Mouse (Mus musculus) forebrain, embryonic 11.5 days (tissue): Measurements from ENCODE around the gene Abhd10. TPM values are rescaled to one million over a fixed set of nuclear protein-coding genes. Genes with fewer than 3 reads are reported as not detected.

Source experiments
- ATAC-seq: fragments of 200-750 bp; cut with Nextera tagmentation; replicated peaks from 2 replicates; pipeline ENCODE4 v1.8.0; 2017; ENCODE audit warnings: moderate TSS enrichment; ENCODE audit not compliant: low FRiP score
- DNase-seq: peaks from one replicate; pipeline ENCODE4 v3.0.0-alpha.2; 2017; ENCODE audit warnings: low spot score
- H3K27ac ChIP-seq: fragments of 300-500 bp; sonication (generic); 2 replicates; pipeline ENCODE4 v1.5.1; 2014; ENCODE audit warnings: low read depth, low read length
- H3K27me3 ChIP-seq: fragments of 300-500 bp; sonication (generic); 2 replicates; pipeline ENCODE4 v1.6.1; 2014; ENCODE audit warnings: mild to moderate bottlenecking, low read length, mixed read lengths; ENCODE audit not compliant: control insufficient read depth, insufficient read depth
- H3K36me3 ChIP-seq: fragments of 300-500 bp; sonication (generic); 2 replicates; pipeline ENCODE4 v1.6.1; 2014; ENCODE audit warnings: mild to moderate bottlenecking, low read length, moderate library complexity, mixed read lengths; ENCODE audit not compliant: control insufficient read depth, insufficient read depth
- H3K4me1 ChIP-seq: fragments of 300-500 bp; sonication (generic); replicated peaks from 2 replicates; pipeline ENCODE4 v1.6.1; 2014; ENCODE audit warnings: low read length, mixed read lengths; ENCODE audit not compliant: control insufficient read depth, insufficient read depth
- H3K4me2 ChIP-seq: fragments of 300-500 bp; sonication (generic); 2 replicates; pipeline ENCODE4 v1.6.1; 2014; ENCODE audit warnings: low read depth, mild to moderate bottlenecking, low read length, moderate library complexity, mixed read lengths; ENCODE audit not compliant: severe bottlenecking
- H3K4me3 ChIP-seq: fragments of 300-500 bp; sonication (generic); 2 replicates; pipeline ENCODE4 v1.5.1; 2014; ENCODE audit warnings: low read depth, low read length
- H3K9ac ChIP-seq: fragments of 300-500 bp; sonication (generic); 2 replicates; pipeline ENCODE4 v1.6.1; 2014; ENCODE audit warnings: low read length
- H3K9me3 ChIP-seq: fragments of 300-500 bp; sonication (generic); 2 replicates; pipeline ENCODE4 v1.6.1; 2016; ENCODE audit warnings: low read length, mixed read lengths; ENCODE audit not compliant: control insufficient read depth
- WGBS: fragments of 180-500 bp; shearing (Covaris S2); extraction: QIAGEN DNeasy Blood & Tissue Kit; methylation state at CpG from one replicate; pipeline ENCODE4 v1.1.7; 2014; 5-methylcytosine and 5-hydroxymethylcytosine counted together
- polyA plus RNA-seq: library from polyadenylated mRNA; unstranded; fragments of >200 nt; fragmentation: Nextera tagmentation; extraction: Ambion mirVana; gene quantifications from 2 replicates; pipeline ENCODE4 v1.2.1, GENCODE M21; 2014

Abhd10 gene
- polyA plus RNA-seq, 1 experiment from 2014 or later, result 36.2 TPM

- H3K27ac ChIP-seq, result 0 out of 2 replicates have a peak overlapping the region, but pooled peaks have one; percentile 41
- H3K4me3 ChIP-seq, result peak overlapping the region; percentile 67
- WGBS, result 76% methylated on average over 3 of the region's 3 CpGs
- H3K4me1 ChIP-seq, result peaks cover 11% of the 10 kb centered on the region
- peak overlapping the region; percentile 92 for H3K9ac ChIP-seq
- no peaks in the 10 kb centered on the region for H3K9me3 ChIP-seq
- ATAC-seq, result no peak
- peaks cover 8% of the 10 kb centered on the region for H3K36me3 ChIP-seq
- no peak for DNase-seq
- peak overlapping the region; percentile 76 for H3K4me2 ChIP-seq
- H3K27me3 ChIP-seq, result no peaks in the 10 kb centered on the region
Measured at GRCm38 (mm10) chr16:45722460-45722951, 20.2 kb downstream of the Abhd10 start.

- ATAC-seq, result no peak
- Histone ChIP-seq H3K27ac (no peak overlapping the region), H3K36me3 (peaks cover 8% of the 10 kb centered on the region), H3K9ac (no peak overlapping the region), H3K27me3 (no peaks in the 10 kb centered on the region), H3K4me2 (no peak overlapping the region), H3K4me1 (peaks cover 8% of the 10 kb centered on the region; the same call in 1 of the 2 replicates), H3K9me3 (no peaks in the 10 kb centered on the region), H3K4me3 (no peak overlapping the region)
- 89% methylated on average over 10 of the region's 10 CpGs for WGBS
- DNase-seq, result no peak
Measured at GRCm38 (mm10) chr16:45720022-45720630, 22.6 kb downstream of the Abhd10 start.

GRCm38 (mm10) chr16:45718296-45718695 is 24.5 kb downstream of the Abhd10 start:
- Histone ChIP-seq H3K27me3 (no peaks in the 10 kb centered on the region), H3K4me2 (no peak overlapping the region), H3K36me3 (peaks cover 8% of the 10 kb centered on the region), H3K9ac (no peak overlapping the region), H3K27ac (no peak overlapping the region), H3K4me1 (peaks cover 5% of the 10 kb centered on the region; the same call in 1 of the 2 replicates), H3K4me3 (no peak overlapping the region), H3K9me3 (no peaks in the 10 kb centered on the region)
- WGBS, result 90% methylated on average over 4 of the region's 4 CpGs
- no peak for DNase-seq
- no peak for ATAC-seq

- WGBS, result 88% methylated on average over 5 of the region's 5 CpGs
- Histone ChIP-seq H3K9ac (no peak overlapping the region), H3K4me2 (no peak overlapping the region), H3K27me3 (no peaks in the 10 kb centered on the region), H3K36me3 (peaks cover 10% of the 10 kb centered on the region), H3K9me3 (no peaks in the 10 kb centered on the region), H3K27ac (no peak overlapping the region), H3K4me1 (no peaks in the 10 kb centered on the region), H3K4me3 (no peak overlapping the region)
- DNase-seq (no peak), ATAC-seq (no peak)
Measured at GRCm38 (mm10) chr16:45714489-45715150, 28.1 kb downstream of the Abhd10 start.

- H3K27ac ChIP-seq, result no peak overlapping the region
- no peaks in the 10 kb centered on the region for H3K9me3 ChIP-seq
- no peaks in the 10 kb centered on the region for H3K4me1 ChIP-seq
- no peak overlapping the region for H3K4me3 ChIP-seq
- DNase-seq (no peak), ATAC-seq (no peak)
- H3K27me3 ChIP-seq, result no peaks in the 10 kb centered on the region
- WGBS, result 88% methylated on average over 1 of the region's 1 CpGs
- H3K9ac ChIP-seq, result no peak overlapping the region
- H3K4me2 ChIP-seq, result no peak overlapping the region
- peaks cover 10% of the 10 kb centered on the region for H3K36me3 ChIP-seq
Measured at GRCm38 (mm10) chr16:45713878-45714277, 28.9 kb downstream of the Abhd10 start.

- H3K36me3 ChIP-seq, result peaks cover 5% of the 10 kb centered on the region
- H3K9me3 ChIP-seq, result no peaks in the 10 kb centered on the region
- DNase-seq (no peak), ATAC-seq (no peak)
- H3K27me3 ChIP-seq, result no peaks in the 10 kb centered on the region
- no peak overlapping the region for H3K9ac ChIP-seq
- no peaks in the 10 kb centered on the region for H3K4me1 ChIP-seq
- no peak overlapping the region for H3K4me2 ChIP-seq
- H3K27ac ChIP-seq, result no peak overlapping the region
- 77% methylated on average over 5 of the region's 5 CpGs for WGBS
- H3K4me3 ChIP-seq, result no peak overlapping the region
Measured at GRCm38 (mm10) chr16:45713261-45713660, 29.5 kb downstream of the Abhd10 start.

GRCm38 (mm10) chr16:45711263-45711662 is 31.5 kb downstream of the Abhd10 start:
- Histone ChIP-seq H3K4me2 (no peak overlapping the region), H3K9ac (no peak overlapping the region), H3K4me3 (no peak overlapping the region), H3K27ac (no peak overlapping the region), H3K4me1 (no peaks in the 10 kb centered on the region), H3K9me3 (no peaks in the 10 kb centered on the region), H3K27me3 (no peaks in the 10 kb centered on the region), H3K36me3 (peaks cover 2% of the 10 kb centered on the region)
- ATAC-seq (no peak), DNase-seq (peak; percentile 41)
- 71% methylated on average over 7 of the region's 7 CpGs for WGBS

- no peaks in the 10 kb centered on the region for H3K27me3 ChIP-seq
Measured at GRCm38 (mm10) chr16:45699301-45699700, 43.5 kb downstream of the Abhd10 start.

More at GRCm38 (mm10) chr16:45699301-45699700, 43.5 kb downstream of the Abhd10 start:
- ATAC-seq, result no peak
- WGBS, result 85% methylated on average over 5 of the region's 5 CpGs
- Histone ChIP-seq H3K9ac (no peak overlapping the region), H3K9me3 (no peaks in the 10 kb centered on the region), H3K27ac (no peak overlapping the region), H3K4me1 (no peaks in the 10 kb centered on the region), H3K36me3 (no peaks in the 10 kb centered on the region), H3K4me2 (no peak overlapping the region), H3K4me3 (no peak overlapping the region)
- no peak for DNase-seq
